27 mouse cellular contexts compared by ENCODE assay signal in genomic region chr1:58669635-58670034, GRCm38 (mm10). TPM values are rescaled to one million over a fixed set of nuclear protein-coding genes. Genes with fewer than 3 reads are reported as not detected.
"Had no signal": no experiment of that assay in that cellular context is flagged by ENCODE, and none has a peak within 500 bp of the region (broad histone marks: within the 10 kb centered on the region; RNA-seq: fewer than 3 reads in every experiment).

No protein-coding gene starts in this region.

RNA-seq across cellular contexts. Expression of gene Als2cr12, which starts 26.2 kb away (rescaled TPM):
- total RNA-seq: gastrocnemius, adult 2 months; gastrocnemius, postnatal 10 days; gastrocnemius, postnatal 25 days; heart, adult 18-20 months; heart, adult 8-10 months; heart, postnatal 25 days; heart, postnatal 4 days; hindbrain, postnatal 0 days; layer of hippocampus, adult 2 months; layer of hippocampus, postnatal 25 days; left cerebral cortex, adult 2 months; left cerebral cortex, postnatal 14 days; left cerebral cortex, postnatal 36 days had no signal
- polyA plus RNA-seq: frontal cortex, adult 2 months; heart, embryonic 10.5 days; heart, embryonic 12.5 days; heart, embryonic 14.5 days; heart, embryonic 16.5 days; hindbrain, embryonic 11.5 days; hindbrain, embryonic 13.5 days; hindbrain, embryonic 15.5 days; kidney, embryonic 14.5 days; kidney, embryonic 16.5 days; limb, embryonic 10.5 days; limb, embryonic 12.5 days; liver, embryonic 11.5 days; liver, embryonic 13.5 days had no signal
